13 mouse cellular contexts compared by ENCODE assay signal in genomic region chr16:91770662-91771061, GRCm38 (mm10). TPM values are rescaled to one million over a fixed set of nuclear protein-coding genes. Genes with fewer than 3 reads are reported as not detected.
DNase-seq lines count a peak whose midpoint lies in the region; ATAC-seq and TF ChIP-seq lines count a peak whose summit lies in the region.
"Had no signal": no experiment of that assay in that cellular context is flagged by ENCODE, and none has a peak within 500 bp of the region (broad histone marks: within the 10 kb centered on the region; RNA-seq: fewer than 3 reads in every experiment).

No protein-coding gene starts in this region.

- DNase-seq in gastrocnemius, adult 2 months: no peak
- no peak for DNase-seq in gastrocnemius, postnatal 25 days
- DNase-seq in embryo, embryonic 11.5 days (ENCODE audit: low read depth, low spot score): peak; percentile 37
- peak; percentile 37 for DNase-seq in midbrain, postnatal 0 days (ENCODE audit: low spot score)
- DNase-seq in spleen, postnatal 14 days (ENCODE audit: low spot score in 2 of 2): no peak
- DNase-seq in right cerebral cortex, postnatal 25 days: no peak
- DNase-seq: lung, postnatal 36 days; thymus, postnatal 36 days had no signal

- peaks cover 68% of the 10 kb centered on the region for H3K4me1 ChIP-seq in hindbrain, embryonic 12.5 days
- H3K4me1 ChIP-seq in midbrain, postnatal 0 days (ENCODE audit: insufficient read depth, low read length): peaks cover 14% of the 10 kb centered on the region

- H3K9me3 ChIP-seq in hindbrain, embryonic 12.5 days (replicated peaks): no peaks in the 10 kb centered on the region
- H3K9me3 ChIP-seq in midbrain, postnatal 0 days (ENCODE audit: low read length): no peaks in the 10 kb centered on the region
- H3K9me3 ChIP-seq: G1E; kidney, embryonic 15.5 days had no signal

- H3K9ac ChIP-seq in hindbrain, embryonic 12.5 days: no peak overlapping the region
- no peak overlapping the region for H3K9ac ChIP-seq in midbrain, postnatal 0 days (replicated peaks; ENCODE audit: low read length, poor library complexity, severe bottlenecking)
- H3K9ac ChIP-seq: kidney, embryonic 15.5 days had no signal

- no peak overlapping the region for H3K4me3 ChIP-seq in gastrocnemius, adult 2 months
- no peak overlapping the region for H3K4me3 ChIP-seq in hindbrain, embryonic 12.5 days
- H3K4me3 ChIP-seq in midbrain, postnatal 0 days (ENCODE audit: low read depth, low read length): no peak overlapping the region
- H3K4me3 ChIP-seq: kidney, embryonic 15.5 days had no signal

- no peak for TF ChIP-seq CTCF in gastrocnemius, adult 2 months (IDR thresholded peaks at IDR 0.05)
- TF ChIP-seq CTCF in midbrain, postnatal 0 days (IDR thresholded peaks at IDR 0.05): no peak

- H3K27me3 ChIP-seq in hindbrain, embryonic 12.5 days: no peaks in the 10 kb centered on the region
- no peaks in the 10 kb centered on the region for H3K27me3 ChIP-seq in midbrain, postnatal 0 days (ENCODE audit: insufficient read depth, low read length)
- H3K27me3 ChIP-seq: kidney, embryonic 15.5 days had no signal

- 17% methylated on average over 5 of the region's 5 CpGs for WGBS in hindbrain, embryonic 12.5 days
- WGBS in midbrain, postnatal 0 days: 10% methylated on average over 5 of the region's 5 CpGs

- peak; percentile 95 for ATAC-seq in hindbrain, embryonic 12.5 days (ENCODE audit: low FRiP score)
- ATAC-seq in midbrain, postnatal 0 days (ENCODE audit: low FRiP score): peak; percentile 65
- ATAC-seq in frontal cortex, adult (ENCODE audit: low TSS enrichment): no peak

- H3K4me2 ChIP-seq in hindbrain, embryonic 12.5 days (replicated peaks): peak overlapping the region; percentile 23; the same call in 1 of the 2 replicates
- no peak overlapping the region; the same call in 1 of the 2 replicates for H3K4me2 ChIP-seq in midbrain, postnatal 0 days (ENCODE audit: low read depth, low read length, poor library complexity, severe bottlenecking)
- H3K4me2 ChIP-seq: kidney, embryonic 15.5 days; liver, embryonic 11.5 days had no signal

- no peaks in the 10 kb centered on the region for H3K36me3 ChIP-seq in hindbrain, embryonic 12.5 days
- no peaks in the 10 kb centered on the region for H3K36me3 ChIP-seq in midbrain, postnatal 0 days (ENCODE audit: insufficient read depth, low read length)

- peak overlapping the region; percentile 92 for H3K27ac ChIP-seq in gastrocnemius, adult 2 months
- peak overlapping the region; percentile 82 for H3K27ac ChIP-seq in hindbrain, embryonic 12.5 days
- H3K27ac ChIP-seq in midbrain, postnatal 0 days (ENCODE audit: low read depth, low read length): peak overlapping the region; percentile 65

- intact Hi-C loops in gastrocnemius, adult 2 months (cut with DNase I): no loop called here

RNA-seq across cellular contexts. Expression of gene Itsn1, which starts 41.6 kb away (rescaled TPM):
- 10 to 100 TPM; 60.2 to 66.1 TPM for total RNA-seq in gastrocnemius, adult 2 months (2021)
- total RNA-seq in gastrocnemius, postnatal 25 days (2021): 10 to 100 TPM; 55.3 to 60.5 TPM
- 79.2 and 83.0 TPM in 2 replicates for polyA plus RNA-seq in hindbrain, embryonic 12.5 days (2016; fragmentation: Nextera tagmentation; extraction: Ambion mirVana)
- total RNA-seq in midbrain, postnatal 0 days (2014; rRNA removed): 78.7 and 84.7 TPM in 2 replicates
- polyA plus RNA-seq in midbrain, postnatal 0 days (2015; fragmentation: Nextera tagmentation; extraction: Ambion mirVana): 34.0 and 34.7 TPM in 2 replicates

RNA-seq across cellular contexts. Expression of gene Cryzl1, which starts 41.9 kb away (rescaled TPM):
- total RNA-seq in gastrocnemius, adult 2 months (2021): 10 to 100 TPM; 17.7 to 18.1 TPM
- 10 to 100 TPM; 12.1 to 20.0 TPM for total RNA-seq in gastrocnemius, postnatal 25 days (2021)
- 81.1 and 83.4 TPM in 2 replicates for polyA plus RNA-seq in hindbrain, embryonic 12.5 days (2016; fragmentation: Nextera tagmentation; extraction: Ambion mirVana)
- total RNA-seq in midbrain, postnatal 0 days (2014; rRNA removed): 42.9 and 68.7 TPM in 2 replicates
- polyA plus RNA-seq in midbrain, postnatal 0 days (2015; fragmentation: Nextera tagmentation; extraction: Ambion mirVana): 93.0 and 100 TPM in 2 replicates

Comparison
In these comparisons a context has a peak if more than half of its experiments do, and no peak if none do; other contexts are left out.
1. DNase-seq: peak in embryo, embryonic 11.5 days (single experiment) and midbrain, postnatal 0 days (single experiment); none in gastrocnemius, adult 2 months (single experiment), gastrocnemius, postnatal 25 days (single experiment), spleen, postnatal 14 days (0 of 2) and right cerebral cortex, postnatal 25 days (single experiment).
2. Peak in every context shown above with its lines, with median percentiles within 50 percentile points of each other: H3K27ac ChIP-seq.